ENCODE assay signal across 11 mouse cellular contexts in genomic region chr4:105223101-105223924, GRCm38 (mm10).
DNase-seq lines count a peak whose midpoint lies in the region; ATAC-seq and TF ChIP-seq lines count a peak whose summit lies in the region.
"Had no signal": no experiment of that assay in that cellular context is flagged by ENCODE, and none has a peak within 500 bp of the region (broad histone marks: within the 10 kb centered on the region; RNA-seq: fewer than 3 reads in every experiment).

No protein-coding gene starts in this region.

- no peaks in the 10 kb centered on the region for H3K9me3 ChIP-seq in hindbrain, embryonic 10.5 days
- no peaks in the 10 kb centered on the region for H3K9me3 ChIP-seq in hindbrain, embryonic 11.5 days (ENCODE audit: control insufficient read depth, low read length)
- H3K9me3 ChIP-seq in intestine, postnatal 0 days (ENCODE audit: control insufficient read depth), result no peaks in the 10 kb centered on the region
- H3K9me3 ChIP-seq: stomach, embryonic 15.5 days had no signal

- peaks cover 21% of the 10 kb centered on the region for H3K4me1 ChIP-seq in hindbrain, embryonic 10.5 days (replicated peaks)
- no peaks in the 10 kb centered on the region for H3K4me1 ChIP-seq in hindbrain, embryonic 11.5 days (replicated peaks; ENCODE audit: control insufficient read depth, insufficient read depth, low read length)
- H3K4me1 ChIP-seq in intestine, postnatal 0 days (replicated peaks; ENCODE audit: control insufficient read depth, insufficient read depth, low read length), result no peaks in the 10 kb centered on the region; the same call in 1 of the 2 replicates

- H3K27me3 ChIP-seq in hindbrain, embryonic 10.5 days (ENCODE audit: insufficient read depth, poor library complexity, severe bottlenecking), result no peaks in the 10 kb centered on the region
- H3K27me3 ChIP-seq in hindbrain, embryonic 11.5 days (ENCODE audit: control insufficient read depth, insufficient read depth, low read length), result no peaks in the 10 kb centered on the region
- H3K27me3 ChIP-seq in intestine, postnatal 0 days (replicated peaks; ENCODE audit: control insufficient read depth, insufficient read depth, low read length), result no peaks in the 10 kb centered on the region
- H3K27me3 ChIP-seq: stomach, embryonic 15.5 days had no signal

- ATAC-seq in hindbrain, embryonic 11.5 days (ENCODE audit: low FRiP score), result no peak
- no peak for ATAC-seq in intestine, postnatal 0 days
- ATAC-seq: activated CD4-positive, CD25-positive, alpha-beta regulatory T cell, adult 4 months had no signal

- H3K4me3 ChIP-seq in hindbrain, embryonic 10.5 days, result no peak overlapping the region
- H3K4me3 ChIP-seq in hindbrain, embryonic 11.5 days (ENCODE audit: low read depth, low read length), result no peak overlapping the region
- H3K4me3 ChIP-seq in intestine, postnatal 0 days (ENCODE audit: low read depth, low read length), result no peak overlapping the region
- H3K4me3 ChIP-seq: stomach, embryonic 15.5 days had no signal

- peak overlapping the region; percentile 31 for H3K27ac ChIP-seq in hindbrain, embryonic 10.5 days
- no peak overlapping the region for H3K27ac ChIP-seq in hindbrain, embryonic 11.5 days (ENCODE audit: low read depth, low read length)
- H3K27ac ChIP-seq in intestine, postnatal 0 days (ENCODE audit: low read depth, low read length), result peak overlapping the region; percentile 28
- H3K27ac ChIP-seq: stomach, embryonic 15.5 days had no signal

- no peak for TF ChIP-seq CTCF in intestine, postnatal 0 days (IDR thresholded peaks at IDR 0.05; ENCODE audit: low read depth)

- 84% methylated on average over 5 of the region's 5 CpGs for WGBS in hindbrain, embryonic 10.5 days
- WGBS in hindbrain, embryonic 11.5 days, result 87% methylated on average over 5 of the region's 5 CpGs
- WGBS in intestine, postnatal 0 days, result 57% methylated on average over 5 of the region's 5 CpGs

- no peak for DNase-seq in hindbrain, embryonic 10.5 days (ENCODE audit: low spot score)
- DNase-seq in hindbrain, embryonic 11.5 days (ENCODE audit: low spot score), result no peak
- DNase-seq in ES-CJ7 (ENCODE audit: low read depth, low spot score) (peak; percentile 44), R1 (ENCODE audit: low read depth, low spot score) (peak; percentile 79)
- no peak for DNase-seq in left cerebral cortex, adult 8-10 months (ENCODE audit: low spot score in 2 of 2)
- no peak for DNase-seq in ovary, postnatal 14 days (ENCODE audit: low spot score)
- DNase-seq: heart, postnatal 36 days; right cerebral cortex, postnatal 14 days had no signal

- H3K4me2 ChIP-seq in hindbrain, embryonic 11.5 days (replicated peaks; ENCODE audit: low read depth, low read length), result no peak overlapping the region
- no peak overlapping the region for H3K4me2 ChIP-seq in intestine, postnatal 0 days (replicated peaks; ENCODE audit: low read depth)
- H3K4me2 ChIP-seq: stomach, embryonic 15.5 days had no signal

- no peak overlapping the region for H3K9ac ChIP-seq in hindbrain, embryonic 11.5 days (ENCODE audit: low read depth, low read length)
- H3K9ac ChIP-seq in intestine, postnatal 0 days (ENCODE audit: low read depth, low read length), result no peak overlapping the region
- H3K9ac ChIP-seq: stomach, embryonic 15.5 days had no signal

- peaks cover 100% of the 10 kb centered on the region for H3K36me3 ChIP-seq in hindbrain, embryonic 10.5 days
- H3K36me3 ChIP-seq in hindbrain, embryonic 11.5 days (ENCODE audit: control insufficient read depth, insufficient read depth, low read length), result peaks cover 2% of the 10 kb centered on the region; the same call in 1 of the 2 replicates
- peaks cover 87% of the 10 kb centered on the region for H3K36me3 ChIP-seq in intestine, postnatal 0 days (ENCODE audit: control insufficient read depth, insufficient read depth)

Comparison
In these comparisons a context has a peak if more than half of its experiments do, and no peak if none do; other contexts are left out.
1. DNase-seq: peak in ES-CJ7 (single experiment) and R1 (single experiment); none in hindbrain, embryonic 10.5 days (single experiment), hindbrain, embryonic 11.5 days (single experiment), left cerebral cortex, adult 8-10 months (0 of 2) and ovary, postnatal 14 days (single experiment).